Mouse (Mus musculus): Measurements from ENCODE around the gene Pds5a.

Gene Pds5a

GRCm38 (mm10) chr5:65697486-65697835, 612 bp downstream of the Pds5a start:
- intact Hi-C loops (cut with DNase I) = loop anchor here (2.0 to 10.0 kb wide), 3 partner anchors 53 to 297 kb away; no protein-coding TSS in a partner anchor

- intact Hi-C loops (cut with DNase I) = loop anchor here (2.0 to 10.0 kb wide), 3 partner anchors 52 to 296 kb away; no protein-coding TSS in a partner anchor
Observed at GRCm38 (mm10) chr5:65696821-65697485, 1.1 kb downstream of the Pds5a start.

- intact Hi-C loops (cut with DNase I) = loop anchor here (10.0 kb wide), 1 partner anchor 49 kb away; no protein-coding TSS in a partner anchor
Observed at GRCm38 (mm10) chr5:65694076-65694475, 4.0 kb downstream of the Pds5a start.

- intact Hi-C loops (cut with DNase I) = loop anchor here (10.0 kb wide), 1 partner anchor 48 kb away; no protein-coding TSS in a partner anchor
Observed at GRCm38 (mm10) chr5:65693018-65693417, 5.1 kb downstream of the Pds5a start.

- intact Hi-C loops (cut with DNase I) = no loop called here
Observed at GRCm38 (mm10) chr5:65688806-65689205, 9.3 kb downstream of the Pds5a start.

GRCm38 (mm10) chr5:65686806-65687205, 11.3 kb downstream of the Pds5a start:
- intact Hi-C loops (cut with DNase I) = no loop called here

- intact Hi-C loops (cut with DNase I) = no loop called here
Observed at GRCm38 (mm10) chr5:65678826-65679225, 19.2 kb downstream of the Pds5a start.

- intact Hi-C loops (cut with DNase I) = no loop called here
Observed at GRCm38 (mm10) chr5:65672162-65672561, 25.9 kb downstream of the Pds5a start.

GRCm38 (mm10) chr5:65667644-65668043, 30.4 kb downstream of the Pds5a start:
- intact Hi-C loops (cut with DNase I) = no loop called here

GRCm38 (mm10) chr5:65665370-65665769, 32.7 kb downstream of the Pds5a start:
- intact Hi-C loops (cut with DNase I) = no loop called here

- intact Hi-C loops (cut with DNase I) = no loop called here
Observed at GRCm38 (mm10) chr5:65661958-65662357, 36.1 kb downstream of the Pds5a start.

- intact Hi-C loops (cut with DNase I) = no loop called here
Observed at GRCm38 (mm10) chr5:65653786-65654185, 44.3 kb downstream of the Pds5a start.

- intact Hi-C loops (cut with DNase I) = no loop called here
Observed at GRCm38 (mm10) chr5:65638896-65639295, 59.2 kb downstream of the Pds5a start.

GRCm38 (mm10) chr5:65624340-65624739, 73.7 kb downstream of the Pds5a start:
- intact Hi-C loops (cut with DNase I) = loop anchor here (10.0 kb wide), 1 partner anchor 90 kb away; the partner anchor contains the start of genes Smim14 and Ube2k

- intact Hi-C loops (cut with DNase I) = loop anchor here (10.0 kb wide), 1 partner anchor 209 kb away; no protein-coding TSS in a partner anchor
Observed at GRCm38 (mm10) chr5:65613152-65613924, 84.7 kb downstream of the Pds5a start.

GRCm38 (mm10) chr5:65610541-65610940, 87.5 kb downstream of the Pds5a start:
- intact Hi-C loops (cut with DNase I) = loop anchor here (10.0 kb wide), 1 partner anchor 206 kb away; no protein-coding TSS in a partner anchor

GRCm38 (mm10) chr5:65609769-65610168, 88.3 kb downstream of the Pds5a start:
- intact Hi-C loops (cut with DNase I) = loop anchor here (10.0 kb wide), 1 partner anchor 205 kb away; no protein-coding TSS in a partner anchor

GRCm38 (mm10) chr5:65606820-65607219, 91.3 kb downstream of the Pds5a start:
- intact Hi-C loops (cut with DNase I) = no loop called here

GRCm38 (mm10) chr5:65599681-65600080, 98.4 kb downstream of the Pds5a start:
- intact Hi-C loops (cut with DNase I) = no loop called here

GRCm38 (mm10) chr5:65592421-65592820, 105.7 kb downstream of the Pds5a start:
- intact Hi-C loops (cut with DNase I) = no loop called here

GRCm38 (mm10) chr5:65590199-65590598, 107.9 kb downstream of the Pds5a start:
- intact Hi-C loops (cut with DNase I) = no loop called here

GRCm38 (mm10) chr5:65586291-65586690, 111.8 kb downstream of the Pds5a start:
- intact Hi-C loops (cut with DNase I) = no loop called here

All from adrenal gland (tissue).